Mouse (Mus musculus) thymus, postnatal 36 days (tissue): Measurements from ENCODE around the gene Eif3i.

Source experiments
- DNase-seq, 2 experiments: peaks; one replicate each; pipeline ENCODE4 v3.0.0; 2022; ENCODE audit warnings: mixed read lengths in 2 of 2

Eif3i gene

GRCm38 (mm10) chr4:129600233-129601158 is at the start of gene Eif3i, which contains the start of gene Tmem234:
Gene Eif3i, minus strand, starts transcription at chr4:129600648.
Gene Tmem234, plus strand, starts transcription at chr4:129600668.
- peak; percentile 82 to 88 for DNase-seq

GRCm38 (mm10) chr4:129648656-129649055 is 48.2 kb upstream of the Eif3i start:
- no peak for DNase-seq

GRCm38 (mm10) chr4:129645204-129645603 is 44.8 kb upstream of the Eif3i start:
- no peak for DNase-seq

- DNase-seq, result no peak
Observed at GRCm38 (mm10) chr4:129641756-129642155, 41.3 kb upstream of the Eif3i start.

GRCm38 (mm10) chr4:129640638-129641467 is 40.4 kb upstream of the Eif3i start, which contains the start of gene Txlna:
Gene Txlna, minus strand, starts transcription at chr4:129641065.
- peak; percentile 94 to 96 for DNase-seq

- peak in 1 of 2 experiments; percentile 47 for DNase-seq
Observed at GRCm38 (mm10) chr4:129640101-129640637, 39.7 kb upstream of the Eif3i start.

- no peak for DNase-seq
Observed at GRCm38 (mm10) chr4:129639221-129639620, 38.8 kb upstream of the Eif3i start.

GRCm38 (mm10) chr4:129633852-129634251 is 33.4 kb upstream of the Eif3i start:
- DNase-seq, result no peak

GRCm38 (mm10) chr4:129631867-129632266 is 31.4 kb upstream of the Eif3i start:
- no peak for DNase-seq

GRCm38 (mm10) chr4:129630944-129631343 is 30.5 kb upstream of the Eif3i start:
- DNase-seq, result no peak

GRCm38 (mm10) chr4:129626035-129626434 is 25.6 kb upstream of the Eif3i start:
- no peak for DNase-seq

GRCm38 (mm10) chr4:129625496-129625895 is 25.0 kb upstream of the Eif3i start:
- no peak for DNase-seq

- peak; percentile 62 to 74 for DNase-seq
Observed at GRCm38 (mm10) chr4:129625029-129625370, 24.6 kb upstream of the Eif3i start.

- DNase-seq, result peak; percentile 79 to 91
Observed at GRCm38 (mm10) chr4:129624281-129625028, 24.0 kb upstream of the Eif3i start.

GRCm38 (mm10) chr4:129623681-129624091 is 23.2 kb upstream of the Eif3i start, which contains the start of gene Ccdc28b:
Gene Ccdc28b, minus strand, starts transcription at chr4:129623947.
- DNase-seq, result peak; percentile 54 to 58

- no peak for DNase-seq
Observed at GRCm38 (mm10) chr4:129622803-129623535, 22.5 kb upstream of the Eif3i start.

- no peak for DNase-seq
Observed at GRCm38 (mm10) chr4:129622120-129622802, 21.8 kb upstream of the Eif3i start.

GRCm38 (mm10) chr4:129621283-129621841 is 20.9 kb upstream of the Eif3i start:
- no peak for DNase-seq

GRCm38 (mm10) chr4:129620419-129621282 is 20.2 kb upstream of the Eif3i start:
- no peak for DNase-seq
